Mouse (Mus musculus) layer of hippocampus, postnatal 36 days (tissue): ENCODE results near the gene Sema3b. TPM values are rescaled to one million over a fixed set of nuclear protein-coding genes. Genes with fewer than 3 reads are reported as not detected.

ENCODE experiments used
- DNase-seq, 2 experiments: peaks; one replicate each; pipeline ENCODE4 v3.0.0; 2022
- total RNA-seq, 2 experiments: library from RNA; stranded (reverse); gene quantifications; 2 replicates each; pipeline ENCODE4 v1.2.3; 2021

Sema3b gene
- 1 to 10 TPM; 1.7 to 2.2 TPM for total RNA-seq

- no peak for DNase-seq
Measured at GRCm38 (mm10) chr9:107608741-107609432, at the start of gene Sema3b. Sema3b (minus strand) TSS chr9:107609229.

GRCm38 (mm10) chr9:107658096-107658495 is 49.1 kb upstream of the Sema3b start:
- DNase-seq: no peak

- no peak for DNase-seq
Measured at GRCm38 (mm10) chr9:107657144-107657543, 48.1 kb upstream of the Sema3b start.

GRCm38 (mm10) chr9:107654585-107654984 is 45.6 kb upstream of the Sema3b start:
- no peak for DNase-seq

GRCm38 (mm10) chr9:107653474-107653873 is 44.4 kb upstream of the Sema3b start:
- DNase-seq: no peak

DNA sequence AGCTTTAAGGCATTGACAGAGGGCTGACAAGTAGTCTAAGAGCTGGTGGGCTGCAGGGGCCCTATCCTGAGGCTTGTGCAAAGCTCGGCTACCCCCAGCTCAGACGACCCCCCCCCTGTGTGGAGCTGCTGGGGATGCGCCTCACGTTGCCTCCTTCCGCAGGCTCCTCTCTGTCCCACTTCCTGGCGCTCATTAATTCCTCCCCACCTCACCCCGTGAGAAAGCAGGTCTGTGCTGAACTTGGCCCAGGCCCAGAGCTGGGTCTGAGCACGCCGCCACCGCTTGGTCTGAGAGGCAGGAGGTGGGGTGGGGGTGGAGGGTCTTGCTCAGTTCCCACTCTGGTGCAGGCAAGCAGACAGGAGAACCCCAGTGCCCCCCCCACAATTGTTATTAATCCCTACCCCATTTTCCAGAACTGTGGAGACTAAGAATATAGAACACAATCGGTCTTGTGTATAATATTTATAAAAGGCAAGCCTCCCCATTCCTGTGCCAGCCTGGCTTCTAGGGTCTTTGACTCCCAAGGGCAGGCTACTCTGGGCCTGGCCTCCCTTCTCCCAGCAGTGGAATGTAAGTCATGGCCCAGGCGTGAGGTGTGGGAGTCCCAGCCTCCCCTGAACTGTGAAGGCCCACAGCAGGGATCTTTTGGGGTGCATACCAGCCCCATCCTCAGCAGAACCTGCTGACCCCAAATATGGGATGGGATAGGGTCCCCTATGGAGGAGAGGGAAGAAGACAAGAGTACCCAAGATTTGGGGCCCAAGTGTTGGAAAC is 41.9 kb upstream of the Sema3b start:
- DNase-seq: no peak

DNA sequence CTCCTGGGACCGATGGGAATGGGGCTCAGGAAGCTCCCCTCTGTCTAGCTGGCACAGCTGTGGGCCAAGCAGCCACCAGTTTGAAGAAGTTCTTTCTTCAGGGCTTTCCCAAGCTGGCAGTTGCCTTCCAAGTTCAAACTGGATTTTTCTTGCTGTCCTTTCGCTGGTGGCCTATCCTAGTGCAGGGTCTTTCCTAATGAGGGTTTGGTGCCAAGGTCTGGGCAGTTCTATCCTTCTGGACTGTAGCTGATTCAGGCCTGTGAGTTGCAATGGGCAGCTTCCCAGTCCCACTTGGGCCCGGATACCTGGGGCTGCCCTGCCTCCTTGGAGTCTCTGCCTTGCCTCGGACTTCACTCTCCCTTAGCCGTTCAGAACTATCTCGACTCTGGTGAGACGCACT is 41.2 kb upstream of the Sema3b start:
- DNase-seq: no peak

DNA sequence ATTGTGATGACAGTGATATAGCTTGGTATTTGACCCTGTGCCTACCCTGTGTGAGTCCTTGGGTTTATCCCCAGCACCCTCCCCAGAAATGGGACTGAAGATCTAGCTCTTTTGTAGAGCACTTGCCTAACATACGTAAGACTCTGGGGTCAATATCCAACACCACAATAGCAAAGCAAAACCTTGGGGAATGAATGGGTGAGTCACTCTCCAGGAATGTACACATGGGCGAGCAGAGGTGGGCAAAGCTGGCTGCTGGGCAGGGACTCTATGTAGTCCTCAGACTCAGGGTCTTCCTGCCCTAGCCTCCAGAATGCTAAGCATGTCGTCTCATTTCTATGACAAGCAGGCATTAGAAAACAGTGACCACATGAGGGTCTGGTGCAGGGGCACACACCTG is 39.7 kb upstream of the Sema3b start:
- DNase-seq: no peak

DNA sequence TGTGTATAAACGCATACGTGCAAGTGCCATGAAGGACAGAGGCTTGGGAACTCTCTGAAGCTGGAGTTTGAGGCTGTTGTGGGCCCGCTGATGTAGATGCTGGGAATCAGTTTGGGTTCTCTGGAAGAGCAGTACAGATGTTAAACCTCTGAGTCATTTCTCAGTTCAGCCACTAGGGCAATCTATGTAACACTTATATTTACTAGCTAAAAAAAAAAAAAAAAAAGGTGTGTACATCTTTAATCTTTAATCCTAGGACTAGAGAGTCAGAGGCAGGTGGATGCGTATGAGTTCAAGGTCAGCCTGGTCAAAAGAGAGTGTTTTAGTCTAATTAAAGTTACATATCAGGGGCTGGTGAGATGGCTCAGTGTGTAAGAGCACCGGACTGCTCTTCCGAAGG is 37.9 kb upstream of the Sema3b start:
- no peak for DNase-seq

DNA sequence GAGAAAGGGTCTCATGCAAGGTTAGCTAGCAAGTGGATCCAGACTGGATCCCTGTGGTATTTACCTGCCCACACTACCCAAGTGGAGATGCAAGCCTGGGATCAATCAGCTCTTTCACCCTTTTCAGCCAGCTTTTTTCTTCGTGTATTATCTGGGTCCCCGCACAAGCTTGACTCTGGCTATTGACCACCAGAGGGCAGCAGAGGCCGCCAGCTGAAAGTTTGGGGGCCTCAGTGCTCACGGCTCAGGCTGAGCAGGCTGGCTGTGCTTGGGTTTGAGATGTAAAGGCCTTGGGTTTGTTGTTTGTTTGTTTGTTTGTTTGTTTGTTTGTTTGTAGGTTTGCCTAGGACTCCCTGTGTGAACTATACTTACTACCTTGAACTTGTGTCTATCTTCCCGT is 36.5 kb upstream of the Sema3b start:
- DNase-seq: peak; percentile 72 to 73

DNA sequence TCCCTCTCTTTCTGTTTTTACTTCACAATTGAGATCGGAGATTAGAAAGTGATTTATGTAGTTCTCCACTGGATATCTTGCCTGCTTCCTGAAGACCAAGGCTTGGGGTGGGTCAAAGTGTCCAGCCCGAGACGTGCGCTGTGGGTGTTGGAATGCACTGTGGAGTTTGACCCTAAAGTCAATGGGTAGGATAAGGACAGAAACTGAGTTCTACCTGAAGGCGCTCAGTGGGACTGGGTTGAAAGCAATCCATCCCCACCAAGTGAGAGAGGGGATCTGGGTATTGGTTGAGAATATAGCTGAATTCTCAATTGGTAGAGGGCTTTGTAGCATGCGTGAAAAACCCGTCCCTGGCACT is 36.1 kb upstream of the Sema3b start:
- DNase-seq: no peak

DNA sequence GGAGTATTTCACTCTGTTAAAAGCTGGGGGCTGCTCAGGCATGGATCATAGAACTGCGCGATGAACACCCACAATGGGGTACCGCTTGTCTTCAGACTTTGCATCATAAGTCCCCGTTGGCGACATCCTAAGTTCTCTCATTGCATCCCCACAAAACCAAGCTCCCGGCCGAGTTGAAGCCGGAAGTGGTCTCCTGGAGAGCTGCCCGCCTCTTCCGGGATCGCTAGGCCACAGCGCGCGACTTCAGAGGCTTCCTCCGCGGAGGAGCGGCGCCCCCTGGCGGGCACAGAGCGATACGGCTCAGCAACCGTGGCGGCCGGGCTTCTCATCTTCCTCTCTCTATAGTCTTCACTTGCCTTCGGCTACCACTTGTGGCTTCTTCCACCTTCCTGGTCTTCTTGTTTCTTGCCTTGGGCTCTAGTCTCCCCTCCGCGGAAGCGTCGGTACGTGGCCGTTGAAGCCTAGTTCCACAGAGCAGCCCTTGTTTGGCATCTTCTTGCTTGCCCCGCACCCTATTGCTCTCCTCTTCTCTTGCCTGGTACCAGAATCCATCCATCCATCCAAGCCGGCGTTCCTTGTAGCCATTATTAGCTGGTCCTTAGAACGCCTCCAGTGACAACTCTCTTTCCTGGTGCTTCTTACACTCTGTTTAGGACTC is 35.6 kb upstream of the Sema3b start:
- peak; percentile 89 to 91 for DNase-seq

- no peak for DNase-seq
Measured at GRCm38 (mm10) chr9:107643544-107644214, 34.6 kb upstream of the Sema3b start.

GRCm38 (mm10) chr9:107641666-107642065 is 32.6 kb upstream of the Sema3b start:
- no peak for DNase-seq

DNA sequence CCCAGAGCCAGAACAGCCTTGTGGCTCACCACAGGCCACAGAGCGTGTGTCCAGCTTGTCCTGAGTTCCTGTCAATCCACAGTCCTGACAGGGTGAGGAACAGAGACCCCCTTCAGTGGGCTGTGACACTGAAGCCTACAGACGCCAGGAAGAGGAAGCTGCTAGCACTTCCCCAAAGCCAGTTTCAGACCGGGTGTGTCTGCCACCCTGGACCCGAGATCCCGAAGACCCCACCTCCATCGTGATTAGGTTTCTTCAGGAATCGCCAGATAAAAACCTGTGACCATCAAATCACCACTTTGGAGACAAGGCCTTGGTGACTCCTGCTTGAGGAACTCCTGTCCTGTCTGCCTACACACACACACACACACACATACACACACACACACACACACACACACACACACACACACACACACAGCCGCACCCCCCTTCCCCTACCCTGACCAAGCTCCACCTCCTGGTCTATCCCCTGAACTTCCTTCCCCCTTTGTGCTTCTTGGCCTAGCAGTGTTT is 31.3 kb upstream of the Sema3b start:
- no peak for DNase-seq

GRCm38 (mm10) chr9:107637070-107637469 is 28.0 kb upstream of the Sema3b start:
- no peak for DNase-seq

DNA sequence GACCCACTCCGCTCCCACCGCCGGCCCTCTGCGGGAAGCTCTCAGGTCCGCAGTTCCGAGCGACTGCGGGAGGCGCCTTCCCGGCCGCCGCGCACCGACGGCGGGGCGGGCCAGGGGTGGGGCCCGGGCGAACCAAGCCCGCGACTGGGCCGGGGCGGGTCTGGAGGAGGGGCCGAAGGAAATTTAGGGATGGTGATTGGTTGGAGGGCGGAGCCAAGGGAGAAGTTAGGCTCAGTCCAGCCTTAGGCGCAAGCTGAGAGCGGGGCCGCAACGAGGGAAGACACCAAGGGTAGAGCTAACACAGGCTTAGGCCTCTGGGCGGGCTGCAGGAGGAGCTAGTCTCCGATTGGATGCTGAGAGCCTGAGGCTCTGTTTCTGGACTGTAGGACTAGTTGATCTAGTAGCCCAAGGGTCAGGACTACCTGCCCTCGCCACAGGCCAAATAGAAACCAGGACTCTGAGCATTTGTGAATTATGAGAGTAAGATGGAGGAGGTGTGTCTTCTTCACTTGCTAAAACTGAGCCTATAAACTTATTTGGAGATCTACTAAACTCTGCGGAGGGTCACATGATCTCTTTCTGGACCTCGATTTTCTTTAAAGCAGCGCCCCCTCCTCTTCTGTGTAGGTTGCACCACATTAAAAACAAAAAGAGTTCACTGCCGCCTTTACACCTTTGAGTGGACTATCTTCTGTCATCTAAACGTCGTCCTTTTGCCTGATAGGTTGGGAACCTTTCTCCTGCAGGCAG is 26.4 kb upstream of the Sema3b start, which contains the start of gene Gnai2:
TSS of gene Gnai2 (minus strand) at position 89 of the 750 bp plus-strand sequence.
- DNase-seq: peak; percentile 94 to 95

- no peak for DNase-seq
Measured at GRCm38 (mm10) chr9:107634406-107635278, 25.6 kb upstream of the Sema3b start.

- no peak for DNase-seq
Measured at GRCm38 (mm10) chr9:107633661-107634405, 24.8 kb upstream of the Sema3b start.

- peak; percentile 76 to 80 for DNase-seq
Measured at GRCm38 (mm10) chr9:107633091-107633660, 24.1 kb upstream of the Sema3b start.
